Mouse (Mus musculus): ENCODE results near the gene Fundc1. TPM values are rescaled to one million over a fixed set of nuclear protein-coding genes. Genes with fewer than 3 reads are reported as not detected.
A peak's percentile ranks its signal among the peaks of the same experiment; 100 is the strongest.
"Not testable (repeated sequence)": the region's sequence is repeated elsewhere in the genome, so short reads cannot be mapped to it uniquely, and the experiment has no call there.

Fundc1 gene
- polyA plus RNA-seq, 1 experiment: 19.0 TPM

DNA sequence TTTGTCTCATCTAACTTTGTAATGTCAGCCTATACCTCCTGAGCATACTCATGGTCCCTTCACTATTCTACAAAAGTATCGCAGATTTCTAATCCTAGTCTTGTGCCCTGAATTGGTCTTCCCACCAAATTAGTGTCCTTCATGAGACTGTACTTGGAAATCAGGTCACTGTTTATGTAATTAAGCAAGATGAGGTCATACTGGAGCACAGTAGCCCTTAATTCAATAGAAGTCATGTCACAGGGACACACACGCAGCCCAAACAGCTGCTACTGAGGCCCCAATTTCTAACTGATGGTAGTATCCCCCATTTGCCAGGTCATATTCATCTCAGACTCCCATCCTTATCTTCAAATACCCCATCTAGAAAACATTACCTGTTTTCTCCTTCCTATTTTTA is 3.5 kb downstream of the Fundc1 start:
- Histone ChIP-seq H3K4me1 (ENCODE audit: control insufficient read depth, insufficient read depth, low read length) (no peaks in the 10 kb centered on the region), H3K4me3 (ENCODE audit: insufficient read depth, low read depth, low read length) (no peak overlapping the region), H3K27ac (ENCODE audit: insufficient read depth, low read depth, low read length) (no peak overlapping the region), H3K27me3 (replicated peaks; ENCODE audit: control insufficient read depth, insufficient read depth, low read length) (no peaks in the 10 kb centered on the region), H3K36me3 (ENCODE audit: control insufficient read depth, insufficient read depth, low read length) (no peaks in the 10 kb centered on the region)
- TF ChIP-seq CTCF (conservative IDR thresholded peaks at IDR 0.05; ENCODE audit: insufficient read depth, insufficient read length, low read depth, low read length) (no peak), POLR2A (IDR thresholded peaks at IDR 0.05; ENCODE audit: low read depth, low read length) (no peak)
- 70% methylated on average over 2 of the region's 2 CpGs for WGBS
- no peak for DNase-seq

DNA sequence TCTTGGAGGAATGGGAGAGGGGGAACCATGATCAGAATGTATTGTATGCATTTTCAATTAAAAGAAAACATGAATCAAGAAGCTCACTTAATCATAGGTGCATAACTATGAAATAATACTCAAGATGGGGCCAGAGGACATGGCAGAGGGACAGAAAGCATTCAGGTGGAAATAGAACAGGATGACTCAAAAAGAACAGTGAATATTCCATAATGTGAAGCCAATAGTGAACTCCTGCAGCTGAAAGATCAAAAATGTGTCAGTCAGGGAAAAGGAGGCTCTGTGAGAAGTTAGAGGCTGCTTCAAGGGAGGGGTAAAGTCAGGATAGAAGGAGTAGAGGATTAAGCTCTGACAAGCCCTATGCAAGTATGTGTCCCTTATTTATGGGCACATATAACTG is 6.4 kb downstream of the Fundc1 start:
- Histone ChIP-seq H3K4me3 (ENCODE audit: insufficient read depth, low read depth, low read length) (no peak overlapping the region), H3K27ac (ENCODE audit: insufficient read depth, low read depth, low read length) (no peak overlapping the region), H3K27me3 (replicated peaks; ENCODE audit: control insufficient read depth, insufficient read depth, low read length) (no peaks in the 10 kb centered on the region), H3K4me1 (ENCODE audit: control insufficient read depth, insufficient read depth, low read length) (no peaks in the 10 kb centered on the region), H3K36me3 (ENCODE audit: control insufficient read depth, insufficient read depth, low read length) (no peaks in the 10 kb centered on the region)
- no peak for DNase-seq
- TF ChIP-seq CTCF (conservative IDR thresholded peaks at IDR 0.05; ENCODE audit: insufficient read depth, insufficient read length, low read depth, low read length): no peak
- no peak for TF ChIP-seq POLR2A (IDR thresholded peaks at IDR 0.05; ENCODE audit: low read depth, low read length)

DNA sequence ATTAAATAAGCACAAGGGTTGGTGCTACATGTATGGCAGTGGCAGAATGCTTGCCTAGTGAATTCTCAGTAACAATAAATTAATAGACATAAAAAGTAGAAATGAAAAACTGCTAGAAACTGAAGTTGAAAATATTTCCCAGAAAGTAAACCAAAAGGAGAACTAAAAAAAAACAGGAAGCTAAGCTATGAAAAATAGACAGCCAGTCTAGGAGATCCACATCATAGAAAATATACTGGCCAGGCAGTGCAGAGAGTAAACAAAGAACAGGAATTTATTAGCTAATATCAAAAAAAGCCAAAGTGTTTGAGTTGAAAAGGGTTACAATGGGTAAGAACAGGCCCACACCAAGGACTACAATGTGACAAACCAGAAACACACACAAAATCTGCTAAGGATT is 7.4 kb downstream of the Fundc1 start:
- H3K27ac ChIP-seq (ENCODE audit: insufficient read depth, low read depth, low read length): no peak overlapping the region
- H3K27me3 ChIP-seq (replicated peaks; ENCODE audit: control insufficient read depth, insufficient read depth, low read length): no peaks in the 10 kb centered on the region
- H3K4me1 ChIP-seq (ENCODE audit: control insufficient read depth, insufficient read depth, low read length): no peaks in the 10 kb centered on the region
- H3K4me3 ChIP-seq (ENCODE audit: insufficient read depth, low read depth, low read length): no peak overlapping the region
- H3K36me3 ChIP-seq (ENCODE audit: control insufficient read depth, insufficient read depth, low read length): no peaks in the 10 kb centered on the region
- TF ChIP-seq POLR2A (IDR thresholded peaks at IDR 0.05; ENCODE audit: low read depth, low read length) (no peak), CTCF (conservative IDR thresholded peaks at IDR 0.05; ENCODE audit: insufficient read depth, insufficient read length, low read depth, low read length) (no peak)
- no peak for DNase-seq

DNA sequence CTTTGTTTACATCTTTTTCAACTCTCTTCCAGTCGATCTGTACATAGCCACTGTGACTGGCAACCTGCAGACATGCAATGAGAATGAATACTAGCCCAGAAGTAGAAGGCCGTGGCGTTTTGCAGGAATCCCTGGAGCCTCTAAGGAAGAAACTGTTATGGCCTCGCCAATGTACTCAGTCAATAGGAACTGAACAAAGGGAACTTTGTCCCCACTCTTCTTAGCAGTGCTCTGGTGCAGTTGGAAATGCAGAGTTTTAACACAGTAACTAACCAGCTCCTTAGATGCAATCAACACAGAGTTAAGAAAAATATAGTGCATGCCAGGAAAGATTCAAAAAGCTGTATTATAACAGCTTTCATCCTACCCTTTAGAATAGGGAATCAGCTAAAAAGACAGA is 13.4 kb downstream of the Fundc1 start:
- no peak for DNase-seq
- Histone ChIP-seq H3K4me1 (ENCODE audit: control insufficient read depth, insufficient read depth, low read length) (no peaks in the 10 kb centered on the region), H3K4me3 (ENCODE audit: insufficient read depth, low read depth, low read length) (no peak overlapping the region), H3K27me3 (replicated peaks; ENCODE audit: control insufficient read depth, insufficient read depth, low read length) (no peaks in the 10 kb centered on the region), H3K27ac (ENCODE audit: insufficient read depth, low read depth, low read length) (no peak overlapping the region), H3K36me3 (ENCODE audit: control insufficient read depth, insufficient read depth, low read length) (no peaks in the 10 kb centered on the region)
- WGBS: 69% methylated on average over 4 of the region's 4 CpGs
- TF ChIP-seq CTCF (conservative IDR thresholded peaks at IDR 0.05; ENCODE audit: insufficient read depth, insufficient read length, low read depth, low read length): no peak
- no peak for TF ChIP-seq POLR2A (IDR thresholded peaks at IDR 0.05; ENCODE audit: low read depth, low read length)

DNA sequence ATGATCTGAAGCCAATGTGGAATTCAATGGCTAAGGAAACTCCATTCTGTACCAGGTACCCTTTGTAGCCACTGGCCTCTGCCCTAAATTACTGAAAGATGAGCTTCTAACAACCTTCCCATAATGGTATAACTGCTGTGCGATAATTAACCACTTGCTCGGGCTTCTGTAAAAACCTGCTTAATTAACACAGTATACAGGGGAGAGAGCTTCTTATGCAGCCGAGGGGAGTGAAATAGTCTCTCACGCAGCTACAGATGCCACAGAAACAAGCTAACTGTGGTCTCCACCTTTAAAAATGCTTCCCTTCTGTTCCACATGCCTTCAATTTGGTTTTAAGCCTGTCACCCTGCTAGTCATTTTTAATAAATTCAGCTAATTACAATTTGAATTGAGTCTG is 17.6 kb downstream of the Fundc1 start:
- 69% methylated on average over 4 of the region's 4 CpGs for WGBS
- no peak for TF ChIP-seq POLR2A (IDR thresholded peaks at IDR 0.05; ENCODE audit: low read depth, low read length)
- TF ChIP-seq CTCF (conservative IDR thresholded peaks at IDR 0.05; ENCODE audit: insufficient read depth, insufficient read length, low read depth, low read length): no peak
- no peak overlapping the region for H3K27ac ChIP-seq (ENCODE audit: insufficient read depth, low read depth, low read length)

DNA sequence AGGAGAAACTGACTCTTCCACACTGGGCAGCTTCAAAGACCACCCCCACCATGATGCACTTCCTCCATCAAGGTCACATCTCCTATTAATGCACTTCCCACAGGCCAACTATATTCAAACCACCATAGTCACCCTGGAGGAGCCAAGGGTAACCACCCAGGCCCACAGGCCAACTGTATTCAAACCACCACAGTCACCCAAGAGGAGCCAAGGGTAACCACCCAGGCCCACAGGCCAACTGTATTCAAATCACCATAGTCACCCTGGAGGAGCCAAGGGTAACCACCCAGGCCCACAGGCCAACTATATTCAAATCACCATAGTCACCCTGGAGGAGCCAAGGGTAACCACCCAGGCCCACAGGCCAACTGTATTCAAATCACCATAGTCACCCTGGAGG is 20.5 kb downstream of the Fundc1 start:
- not testable (repeated sequence) for DNase-seq; H3K4me3 ChIP-seq (ENCODE audit: insufficient read depth, low read depth, low read length); H3K27me3 ChIP-seq (replicated peaks; ENCODE audit: control insufficient read depth, insufficient read depth, low read length); H3K4me1 ChIP-seq (ENCODE audit: control insufficient read depth, insufficient read depth, low read length); H3K36me3 ChIP-seq (ENCODE audit: control insufficient read depth, insufficient read depth, low read length); H3K27ac ChIP-seq (ENCODE audit: insufficient read depth, low read depth, low read length)

More for the DNA sequence above, 17.6 kb downstream of the Fundc1 start:
- Histone ChIP-seq H3K36me3 (ENCODE audit: control insufficient read depth, insufficient read depth, low read length) (no peaks in the 10 kb centered on the region), H3K4me1 (ENCODE audit: control insufficient read depth, insufficient read depth, low read length) (no peaks in the 10 kb centered on the region), H3K4me3 (ENCODE audit: insufficient read depth, low read depth, low read length) (no peak overlapping the region), H3K27me3 (replicated peaks; ENCODE audit: control insufficient read depth, insufficient read depth, low read length) (no peaks in the 10 kb centered on the region)
- no peak for DNase-seq

DNA sequence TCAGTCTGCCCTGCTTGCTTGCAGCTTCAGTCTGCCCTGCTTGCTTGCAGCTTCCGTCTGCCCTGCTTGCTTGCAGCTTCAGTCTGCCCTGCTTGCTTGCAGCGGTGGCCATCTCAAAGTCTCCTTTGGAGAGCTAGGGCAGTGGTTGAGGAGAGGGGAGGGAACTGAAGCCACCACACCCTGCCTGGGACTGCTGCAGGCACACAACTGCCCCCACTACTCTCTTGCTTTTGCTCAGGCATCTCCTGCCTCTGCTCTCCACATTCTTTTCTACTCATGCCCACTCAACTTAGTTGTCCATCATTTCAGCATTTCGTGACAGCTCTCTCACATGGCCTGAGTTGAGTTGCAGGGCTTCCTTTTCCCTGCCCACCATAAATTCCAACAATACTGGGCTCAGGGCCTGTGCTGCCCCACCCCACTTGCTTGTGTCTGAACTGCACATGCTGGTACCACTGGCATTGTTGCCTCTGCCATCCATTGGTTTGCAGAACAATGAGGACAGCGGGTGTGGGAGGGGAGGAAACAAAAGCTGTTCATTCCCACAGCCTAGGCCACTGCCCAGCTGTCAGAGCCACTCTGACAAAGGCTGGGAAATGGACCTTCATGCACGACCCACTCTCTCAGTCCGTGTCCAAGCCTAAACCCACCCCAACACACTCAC is 24.9 kb downstream of the Fundc1 start:
- Histone ChIP-seq H3K36me3 (ENCODE audit: control insufficient read depth, insufficient read depth, low read length) (no peaks in the 10 kb centered on the region), H3K4me3 (ENCODE audit: insufficient read depth, low read depth, low read length) (no peak overlapping the region), H3K27ac (ENCODE audit: insufficient read depth, low read depth, low read length) (0 out of 2 replicates have a peak overlapping the region, but pooled peaks have one; percentile 0), H3K4me1 (ENCODE audit: control insufficient read depth, insufficient read depth, low read length) (no peaks in the 10 kb centered on the region; the same call in 1 of the 2 replicates), H3K27me3 (replicated peaks; ENCODE audit: control insufficient read depth, insufficient read depth, low read length) (no peaks in the 10 kb centered on the region)
- 29% methylated on average over 6 of the region's 6 CpGs for WGBS
- TF ChIP-seq CTCF (conservative IDR thresholded peaks at IDR 0.05; ENCODE audit: insufficient read depth, insufficient read length, low read depth, low read length) (no peak), POLR2A (IDR thresholded peaks at IDR 0.05; ENCODE audit: low read depth, low read length) (no peak)
- DNase-seq: peak; percentile 16

All from kidney, adult 2 months (tissue).